Mouse (Mus musculus) G1E (cell line): Measurements from ENCODE around the gene Fbxo21. TPM values are rescaled to one million over a fixed set of nuclear protein-coding genes. Genes with fewer than 3 reads are reported as not detected.

Experiments used
- ATAC-seq: 2 replicates; pipeline ENCODE4 v1.8.0; 2016; ENCODE audit warnings: mild to moderate bottlenecking; ENCODE audit not compliant: insufficient number of reproducible peaks, poor library complexity, low FRiP score, severe bottlenecking; ENCODE audit errors: extremely low read depth
- DNase-seq: peaks from one replicate; pipeline ENCODE4 v3.0.0; 2012; ENCODE audit warnings: low spot score
- H3K27me3 ChIP-seq: 2 replicates; pipeline ENCODE4 v1.6.1; 2012; ENCODE audit warnings: mild to moderate bottlenecking, low read length, inconsistent platforms; ENCODE audit not compliant: insufficient read depth
- H3K36me3 ChIP-seq: replicated peaks from 2 replicates; pipeline ENCODE3; 2012; ENCODE audit warnings: mild to moderate bottlenecking, inconsistent platforms
- H3K4me1 ChIP-seq: 2 replicates; pipeline ENCODE4 v1.6.1; 2012; ENCODE audit warnings: low read depth, low read length, inconsistent platforms, mixed read lengths; ENCODE audit not compliant: insufficient read depth
- H3K4me3 ChIP-seq: 2 replicates; pipeline ENCODE4 v1.5.1; 2012; ENCODE audit warnings: low read depth, mild to moderate bottlenecking, inconsistent platforms, low read length, moderate library complexity, mixed read lengths
- H3K9me3 ChIP-seq: replicated peaks from 2 replicates; pipeline ENCODE4 v1.6.1; 2012; ENCODE audit warnings: inconsistent platforms
- CTCF ChIP-seq: IDR thresholded peaks from 2 replicates; pipeline ENCODE4 v1.5.1; 2012; ENCODE audit warnings: low read depth, low read length, inconsistent platforms, mixed read lengths
- GATA1 ChIP-seq: IDR thresholded peaks from 2 replicates; pipeline ENCODE4 v1.6.1; 2012; ENCODE audit warnings: borderline replicate concordance, low read length, inconsistent platforms, mixed read lengths
- GATA2 ChIP-seq: IDR thresholded peaks from 2 replicates; pipeline ENCODE4 v1.6.1; 2012; ENCODE audit warnings: low read depth, low read length, inconsistent platforms, borderline replicate concordance
- POLR2AphosphoS5 ChIP-seq: IDR thresholded peaks from 2 replicates; pipeline ENCODE4 v1.6.1; 2012; ENCODE audit warnings: low read depth, low read length, inconsistent platforms; ENCODE audit not compliant: insufficient replicate concordance
- TAL1 ChIP-seq: conservative IDR thresholded peaks from 2 replicates; pipeline ENCODE4 v1.6.1; 2012; ENCODE audit warnings: low read depth, low read length, inconsistent platforms, mixed read lengths
- polyA plus RNA-seq: library from polyadenylated mRNA; stranded (reverse); fragments of >175 nt; gene quantifications from 2 replicates; pipeline ENCODE4 v1.2.3, GENCODE M21; 2012
- total RNA-seq, 2 experiments: library from RNA; stranded (forward) in 1 of 2; stranded (reverse) in 1 of 2; fragments of 200-1000 nt in 1 of 2; fragments of >200 nt in 1 of 2; fragmentation: Nextera tagmentation in 1 of 2; gene quantifications; 2 replicates each; pipeline ENCODE4 v1.2.3; 2014 to 2017

The Fbxo21 gene
- total and polyA plus RNA-seq, 3 experiments = 7.5 to 10.5 (median 9.4) TPM

- no peak overlapping the region for H3K4me3 ChIP-seq
- no peaks in the 10 kb centered on the region for H3K36me3 ChIP-seq
- TF ChIP-seq POLR2AphosphoS5 (no peak), GATA1 (no peak), GATA2 (no peak), CTCF (no peak), TAL1 (no peak)
- H3K9me3 ChIP-seq = peaks cover 67% of the 10 kb centered on the region
- no peak for ATAC-seq
- no peaks in the 10 kb centered on the region for H3K27me3 ChIP-seq
- DNase-seq = no peak
- no peaks in the 10 kb centered on the region for H3K4me1 ChIP-seq
Observed at GRCm38 (mm10) chr5:117939402-117939801, 37.1 kb upstream of the Fbxo21 start.

- Histone ChIP-seq H3K4me1 (no peaks in the 10 kb centered on the region), H3K27me3 (no peaks in the 10 kb centered on the region), H3K9me3 (peaks cover 60% of the 10 kb centered on the region), H3K36me3 (no peaks in the 10 kb centered on the region), H3K4me3 (no peak overlapping the region)
- no peak for TF ChIP-seq POLR2AphosphoS5
- no peak for TF ChIP-seq GATA1
- TF ChIP-seq CTCF = no peak
- TF ChIP-seq TAL1 = no peak
- no peak for TF ChIP-seq GATA2
- DNase-seq (no peak), ATAC-seq (no peak)
Observed at GRCm38 (mm10) chr5:117941552-117941951, 35.0 kb upstream of the Fbxo21 start.

GRCm38 (mm10) chr5:117946605-117947004 lies 29.9 kb upstream of the Fbxo21 start:
- ATAC-seq = no peak
- Histone ChIP-seq H3K9me3 (peaks cover 65% of the 10 kb centered on the region), H3K27me3 (no peaks in the 10 kb centered on the region), H3K36me3 (no peaks in the 10 kb centered on the region), H3K4me3 (no peak overlapping the region), H3K4me1 (no peaks in the 10 kb centered on the region)
- DNase-seq = no peak
- TF ChIP-seq POLR2AphosphoS5 = no peak
- no peak for TF ChIP-seq GATA1
- no peak for TF ChIP-seq TAL1
- no peak for TF ChIP-seq CTCF
- no peak for TF ChIP-seq GATA2

- no peak overlapping the region for H3K4me3 ChIP-seq
- no peak for DNase-seq
- H3K36me3 ChIP-seq = no peaks in the 10 kb centered on the region
- H3K27me3 ChIP-seq = no peaks in the 10 kb centered on the region
- TF ChIP-seq CTCF = no peak
- TF ChIP-seq GATA2 = no peak
- TF ChIP-seq POLR2AphosphoS5 = no peak
- TF ChIP-seq GATA1 = no peak
- TF ChIP-seq TAL1 = no peak
- H3K9me3 ChIP-seq = peaks cover 60% of the 10 kb centered on the region
- ATAC-seq = no peak
- no peaks in the 10 kb centered on the region for H3K4me1 ChIP-seq
Observed at GRCm38 (mm10) chr5:117949393-117949792, 27.1 kb upstream of the Fbxo21 start.

GRCm38 (mm10) chr5:117953893-117954292 lies 22.6 kb upstream of the Fbxo21 start:
- ATAC-seq = no peak
- Histone ChIP-seq H3K36me3 (no peaks in the 10 kb centered on the region), H3K4me1 (no peaks in the 10 kb centered on the region), H3K27me3 (no peaks in the 10 kb centered on the region), H3K9me3 (peaks cover 48% of the 10 kb centered on the region), H3K4me3 (no peak overlapping the region; the same call in 1 of the 2 replicates)
- DNase-seq = no peak
- no peak for TF ChIP-seq CTCF
- no peak for TF ChIP-seq TAL1
- no peak for TF ChIP-seq GATA1
- no peak for TF ChIP-seq GATA2
- TF ChIP-seq POLR2AphosphoS5 = no peak

GRCm38 (mm10) chr5:117954429-117954828 lies 22.1 kb upstream of the Fbxo21 start:
- Histone ChIP-seq H3K4me1 (no peaks in the 10 kb centered on the region), H3K36me3 (no peaks in the 10 kb centered on the region), H3K27me3 (no peaks in the 10 kb centered on the region), H3K4me3 (no peak overlapping the region), H3K9me3 (peaks cover 46% of the 10 kb centered on the region)
- ATAC-seq (no peak), DNase-seq (no peak)
- TF ChIP-seq GATA1 (no peak), POLR2AphosphoS5 (no peak), GATA2 (no peak), CTCF (no peak)

GRCm38 (mm10) chr5:117955675-117956420 lies 20.7 kb upstream of the Fbxo21 start:
- no peak overlapping the region for H3K4me3 ChIP-seq
- no peaks in the 10 kb centered on the region for H3K27me3 ChIP-seq
- H3K9me3 ChIP-seq = peaks cover 45% of the 10 kb centered on the region
- TF ChIP-seq GATA1 = no peak
- no peak for TF ChIP-seq GATA2
- TF ChIP-seq CTCF = no peak
- TF ChIP-seq TAL1 = no peak
- no peak for TF ChIP-seq POLR2AphosphoS5
- no peaks in the 10 kb centered on the region for H3K4me1 ChIP-seq
- ATAC-seq (no peak), DNase-seq (no peak)
- H3K36me3 ChIP-seq = no peaks in the 10 kb centered on the region
